Mouse (Mus musculus): ENCODE data around the gene Gm15091. TPM values are rescaled to one million over a fixed set of nuclear protein-coding genes. Genes with fewer than 3 reads are reported as not detected.
"Not testable (repeated sequence)": the region's sequence is repeated elsewhere in the genome, so short reads cannot be mapped to it uniquely, and the experiment has no call there.

The Gm15091 gene
- not detected in 2 replicates for polyA plus RNA-seq (2012; ENCODE audit: insufficient read depth, insufficient read length, low replicate concordance, missing spikeins)

- 82% methylated on average over 6 of the region's 6 CpGs for WGBS
- H3K27ac ChIP-seq (ENCODE audit: insufficient read depth, low read depth, low read length), result not testable (repeated sequence)
These were observed at the start of gene Gm15091 for GRCm38 (mm10) chrX:149941355-149941754. Gene Gm15091, plus strand, starts transcription at chrX:149941655.

More at GRCm38 (mm10) chrX:149941355-149941754, at the start of gene Gm15091:
- H3K4me1 ChIP-seq (ENCODE audit: control insufficient read depth, insufficient read depth, low read length); H3K4me3 ChIP-seq (ENCODE audit: insufficient read depth, low read depth, low read length): not testable (repeated sequence)

Other genes starting within 250 kb of the Gm15091 start
- not detected in 2 replicates for gene Gm15097, start 157.2 kb upstream of the Gm15091 start, polyA plus RNA-seq (2012; ENCODE audit: insufficient read depth, insufficient read length, low replicate concordance, missing spikeins)